ENCODE assay signal across 14 mouse cellular contexts in genomic region chr6:54277828-54278227, GRCm38 (mm10). TPM values are rescaled to one million over a fixed set of nuclear protein-coding genes. Genes with fewer than 3 reads are reported as not detected.
DNase-seq lines count a peak whose midpoint lies in the region; ATAC-seq lines count a peak whose summit lies in the region.
"Had no signal": no experiment of that assay in that cellular context is flagged by ENCODE, and none has a peak within 500 bp of the region (broad histone marks: within the 10 kb centered on the region; RNA-seq: fewer than 3 reads in every experiment).

No protein-coding gene starts in this region.

- H3K27me3 ChIP-seq in intestine, embryonic 15.5 days (replicated peaks) = no peaks in the 10 kb centered on the region
- no peaks in the 10 kb centered on the region for H3K27me3 ChIP-seq in intestine, embryonic 16.5 days (replicated peaks; ENCODE audit: control insufficient read depth, insufficient read depth, low read length)
- no peaks in the 10 kb centered on the region for H3K27me3 ChIP-seq in neural tube, embryonic 15.5 days (replicated peaks)
- no peaks in the 10 kb centered on the region for H3K27me3 ChIP-seq in heart, embryonic 11.5 days (ENCODE audit: control insufficient read depth, insufficient read depth, low read length)

- no peaks in the 10 kb centered on the region for H3K36me3 ChIP-seq in intestine, embryonic 15.5 days
- no peaks in the 10 kb centered on the region for H3K36me3 ChIP-seq in intestine, embryonic 16.5 days (ENCODE audit: control insufficient read depth, insufficient read depth, low read length)
- H3K36me3 ChIP-seq in neural tube, embryonic 15.5 days = no peaks in the 10 kb centered on the region
- H3K36me3 ChIP-seq in heart, embryonic 11.5 days (ENCODE audit: control insufficient read depth, insufficient read depth, low read length) = no peaks in the 10 kb centered on the region

- 42% methylated on average over 5 of the region's 5 CpGs for WGBS in intestine, embryonic 15.5 days
- 53% methylated on average over 5 of the region's 5 CpGs for WGBS in intestine, embryonic 16.5 days
- WGBS in neural tube, embryonic 15.5 days = 64% methylated on average over 5 of the region's 5 CpGs
- WGBS in heart, embryonic 11.5 days (ENCODE audit: insufficient replicate concordance) = 69% methylated on average over 5 of the region's 5 CpGs

- 0 out of 2 replicates have a peak overlapping the region, but pooled peaks have one; percentile 27 for H3K27ac ChIP-seq in intestine, embryonic 15.5 days
- no peak overlapping the region; the same call in 1 of the 2 replicates for H3K27ac ChIP-seq in intestine, embryonic 16.5 days (ENCODE audit: low read length)
- H3K27ac ChIP-seq in neural tube, embryonic 15.5 days (replicated peaks) = no peak overlapping the region
- 0 out of 2 replicates have a peak overlapping the region, but pooled peaks have one; percentile 41 for H3K27ac ChIP-seq in heart, embryonic 11.5 days (ENCODE audit: low read depth, low read length)

- H3K4me2 ChIP-seq in intestine, embryonic 15.5 days (replicated peaks) = no peak overlapping the region
- H3K4me2 ChIP-seq in intestine, embryonic 16.5 days (ENCODE audit: low read depth, low read length) = no peak overlapping the region
- no peak overlapping the region for H3K4me2 ChIP-seq in neural tube, embryonic 15.5 days
- no peak overlapping the region for H3K4me2 ChIP-seq in heart, embryonic 11.5 days

- no peak overlapping the region for H3K9ac ChIP-seq in intestine, embryonic 15.5 days
- H3K9ac ChIP-seq in intestine, embryonic 16.5 days (ENCODE audit: low read depth, low read length) = no peak overlapping the region
- H3K9ac ChIP-seq in neural tube, embryonic 15.5 days (replicated peaks) = no peak overlapping the region
- H3K9ac ChIP-seq in heart, embryonic 11.5 days (ENCODE audit: low read depth, low read length) = no peak overlapping the region

- H3K9me3 ChIP-seq in intestine, embryonic 15.5 days = no peaks in the 10 kb centered on the region
- no peaks in the 10 kb centered on the region for H3K9me3 ChIP-seq in intestine, embryonic 16.5 days (ENCODE audit: control insufficient read depth, low read length)
- no peaks in the 10 kb centered on the region for H3K9me3 ChIP-seq in neural tube, embryonic 15.5 days (replicated peaks)
- H3K9me3 ChIP-seq in heart, embryonic 11.5 days (replicated peaks; ENCODE audit: control insufficient read depth, low read length) = no peaks in the 10 kb centered on the region

- no peak overlapping the region for H3K4me3 ChIP-seq in intestine, embryonic 15.5 days (replicated peaks)
- H3K4me3 ChIP-seq in intestine, embryonic 16.5 days (ENCODE audit: low read length) = no peak overlapping the region
- H3K4me3 ChIP-seq in neural tube, embryonic 15.5 days (replicated peaks) = no peak overlapping the region
- no peak overlapping the region for H3K4me3 ChIP-seq in heart, embryonic 11.5 days (ENCODE audit: low read depth, low read length)

- ATAC-seq in intestine, embryonic 15.5 days = no peak
- ATAC-seq in intestine, embryonic 16.5 days = no peak
- no peak for ATAC-seq in neural tube, embryonic 15.5 days (ENCODE audit: low FRiP score)
- ATAC-seq in heart, embryonic 11.5 days (replicated peaks; ENCODE audit: insufficient number of reproducible peaks, low FRiP score, low TSS enrichment) = no peak
- ATAC-seq: forebrain, embryonic 16.5 days had no signal

- peak; percentile 20 for DNase-seq in neural tube, embryonic 10.5 days (ENCODE audit: extremely low spot score, low spot score)
- DNase-seq in retina, postnatal 1 day = peak; percentile 71
- DNase-seq in urinary bladder, adult 2 months (ENCODE audit: low spot score) = no peak
- DNase-seq in cerebellum, adult 9-11 months = no peak
- DNase-seq: left cerebral cortex, postnatal 4 days; lung, adult 2 months; midbrain, embryonic 14.5 days; spleen, adult 18-20 months; thymus, adult 2 months had no signal

- H3K4me1 ChIP-seq in intestine, embryonic 15.5 days (replicated peaks) = peaks cover 31% of the 10 kb centered on the region
- peaks cover 28% of the 10 kb centered on the region for H3K4me1 ChIP-seq in intestine, embryonic 16.5 days (ENCODE audit: control insufficient read depth, insufficient read depth, low read length)
- peaks cover 12% of the 10 kb centered on the region for H3K4me1 ChIP-seq in neural tube, embryonic 15.5 days
- peaks cover 19% of the 10 kb centered on the region for H3K4me1 ChIP-seq in heart, embryonic 11.5 days (ENCODE audit: control insufficient read depth, insufficient read depth, low read length)

RNA-seq across cellular contexts. Expression of gene Prr15, which starts 47.8 kb away (rescaled TPM):
- 11.3 and 11.7 TPM in 2 replicates for polyA plus RNA-seq in intestine, embryonic 15.5 days (2015; fragmentation: Nextera tagmentation; extraction: Ambion mirVana)
- 11.3 and 17.0 TPM in 2 replicates for polyA plus RNA-seq in intestine, embryonic 16.5 days (2015; fragmentation: Nextera tagmentation; extraction: Ambion mirVana)
- polyA plus RNA-seq in neural tube, embryonic 15.5 days (2015; fragmentation: Nextera tagmentation; extraction: Ambion mirVana) = 1.0 and 1.6 TPM in 2 replicates
- polyA plus RNA-seq in heart, embryonic 11.5 days (2014; fragmentation: Nextera tagmentation; extraction: Ambion mirVana) = 9.3 and 9.8 TPM in 2 replicates
- 2.4 and 2.8 TPM in 2 replicates for polyA plus RNA-seq in urinary bladder, adult 2 months (2012; rRNA removed)

Comparison
In these comparisons a context has a peak if more than half of its experiments do, and no peak if none do; other contexts are left out.
1. H3K27ac ChIP-seq: peak in intestine, embryonic 15.5 days (single experiment) and heart, embryonic 11.5 days (single experiment); none in intestine, embryonic 16.5 days (single experiment) and neural tube, embryonic 15.5 days (single experiment).
2. DNase-seq: peak in neural tube, embryonic 10.5 days (single experiment) and retina, postnatal 1 day (single experiment); none in urinary bladder, adult 2 months (single experiment) and cerebellum, adult 9-11 months (single experiment).